Mouse (Mus musculus): ENCODE measurements around the gene Lgals4. TPM values are rescaled to one million over a fixed set of nuclear protein-coding genes. Genes with fewer than 3 reads are reported as not detected.

Lgals4 gene
- polyA plus RNA-seq, 1 experiment from 2014 or later: 737 TPM

- no peak for DNase-seq (ENCODE audit: low spot score)
- Histone ChIP-seq H3K27ac (ENCODE audit: low read depth) (peak overlapping the region; percentile 69; the same call in 1 of the 2 replicates), H3K4me3 (ENCODE audit: low read depth, low read length) (no peak overlapping the region), H3K9ac (ENCODE audit: low read length) (no peak overlapping the region), H3K9me3 (ENCODE audit: control insufficient read depth, low read length) (no peaks in the 10 kb centered on the region), H3K4me2 (ENCODE audit: low read length) (no peak overlapping the region), H3K27me3 (replicated peaks; ENCODE audit: control insufficient read depth, insufficient read depth, low read length) (no peaks in the 10 kb centered on the region), H3K4me1 (replicated peaks; ENCODE audit: control insufficient read depth, insufficient read depth, low read length) (peaks cover 9% of the 10 kb centered on the region; the same call in 1 of the 2 replicates), H3K36me3 (ENCODE audit: control insufficient read depth, insufficient read depth, low read length) (peaks cover 12% of the 10 kb centered on the region)
- ATAC-seq (replicated peaks; ENCODE audit: low FRiP score, low TSS enrichment, low read depth): no peak
- 70% methylated on average over 5 of the region's 5 CpGs for WGBS
Measured at GRCm38 (mm10) chr7:28830981-28831380, 2.7 kb upstream of the Lgals4 start.

GRCm38 (mm10) chr7:28831411-28832125, 2.1 kb upstream of the Lgals4 start:
- Histone ChIP-seq H3K27me3 (replicated peaks; ENCODE audit: control insufficient read depth, insufficient read depth, low read length) (no peaks in the 10 kb centered on the region), H3K9ac (ENCODE audit: low read length) (no peak overlapping the region), H3K4me1 (replicated peaks; ENCODE audit: control insufficient read depth, insufficient read depth, low read length) (0 out of 2 replicates have a peak, but pooled peaks cover 3% of the 10 kb centered on the region), H3K36me3 (ENCODE audit: control insufficient read depth, insufficient read depth, low read length) (peaks cover 12% of the 10 kb centered on the region), H3K9me3 (ENCODE audit: control insufficient read depth, low read length) (no peaks in the 10 kb centered on the region), H3K4me2 (ENCODE audit: low read length) (no peak overlapping the region), H3K4me3 (ENCODE audit: low read depth, low read length) (no peak overlapping the region), H3K27ac (ENCODE audit: low read depth) (peak overlapping the region; percentile 69)
- ATAC-seq (replicated peaks; ENCODE audit: low FRiP score, low TSS enrichment, low read depth) (peak; percentile 21; the same call in 1 of the 2 replicates), DNase-seq (ENCODE audit: low spot score) (no peak)
- WGBS: 75% methylated on average over 17 of the region's 17 CpGs

- peak; percentile 46 for ATAC-seq (replicated peaks; ENCODE audit: low FRiP score, low TSS enrichment, low read depth)
- DNase-seq (ENCODE audit: low spot score): no peak
- no peak overlapping the region for H3K9ac ChIP-seq (ENCODE audit: low read length)
- no peak overlapping the region for H3K4me3 ChIP-seq (ENCODE audit: low read depth, low read length)
- 0 out of 2 replicates have a peak overlapping the region, but pooled peaks have one; percentile 9 for H3K4me2 ChIP-seq (ENCODE audit: low read length)
- no peaks in the 10 kb centered on the region for H3K27me3 ChIP-seq (replicated peaks; ENCODE audit: control insufficient read depth, insufficient read depth, low read length)
- 0 out of 2 replicates have a peak, but pooled peaks cover 3% of the 10 kb centered on the region for H3K4me1 ChIP-seq (replicated peaks; ENCODE audit: control insufficient read depth, insufficient read depth, low read length)
- peak overlapping the region; percentile 69 for H3K27ac ChIP-seq (ENCODE audit: low read depth)
- H3K36me3 ChIP-seq (ENCODE audit: control insufficient read depth, insufficient read depth, low read length): peaks cover 12% of the 10 kb centered on the region
- H3K9me3 ChIP-seq (ENCODE audit: control insufficient read depth, low read length): no peaks in the 10 kb centered on the region
- 55% methylated on average over 6 of the region's 6 CpGs for WGBS
Measured at GRCm38 (mm10) chr7:28832137-28832536, 1.5 kb upstream of the Lgals4 start.

- no peak for DNase-seq (ENCODE audit: low spot score)
- H3K27ac ChIP-seq (ENCODE audit: low read depth): 0 out of 2 replicates have a peak overlapping the region, but pooled peaks have one; percentile 1
- no peaks in the 10 kb centered on the region for H3K27me3 ChIP-seq (replicated peaks; ENCODE audit: control insufficient read depth, insufficient read depth, low read length)
- 81% methylated on average over 5 of the region's 5 CpGs for WGBS
- 0 out of 2 replicates have a peak, but pooled peaks cover 4% of the 10 kb centered on the region for H3K36me3 ChIP-seq (ENCODE audit: control insufficient read depth, insufficient read depth, low read length)
- H3K4me1 ChIP-seq (replicated peaks; ENCODE audit: control insufficient read depth, insufficient read depth, low read length): no peaks in the 10 kb centered on the region
- no peak overlapping the region for H3K9ac ChIP-seq (ENCODE audit: low read length)
- H3K4me3 ChIP-seq (ENCODE audit: low read depth, low read length): no peak overlapping the region
- no peaks in the 10 kb centered on the region for H3K9me3 ChIP-seq (ENCODE audit: control insufficient read depth, low read length)
- H3K4me2 ChIP-seq (ENCODE audit: low read length): 0 out of 2 replicates have a peak overlapping the region, but pooled peaks have one; percentile 9
- no peak for ATAC-seq (replicated peaks; ENCODE audit: low FRiP score, low TSS enrichment, low read depth)
Measured at GRCm38 (mm10) chr7:28836936-28837335, 3.3 kb downstream of the Lgals4 start.

- Histone ChIP-seq H3K4me2 (ENCODE audit: low read length) (peak overlapping the region; percentile 14; the same call in 1 of the 2 replicates), H3K4me3 (ENCODE audit: low read depth, low read length) (no peak overlapping the region), H3K36me3 (ENCODE audit: control insufficient read depth, insufficient read depth, low read length) (0 out of 2 replicates have a peak, but pooled peaks cover 4% of the 10 kb centered on the region), H3K27ac (ENCODE audit: low read depth) (no peak overlapping the region), H3K27me3 (replicated peaks; ENCODE audit: control insufficient read depth, insufficient read depth, low read length) (no peaks in the 10 kb centered on the region), H3K9ac (ENCODE audit: low read length) (no peak overlapping the region), H3K9me3 (ENCODE audit: control insufficient read depth, low read length) (no peaks in the 10 kb centered on the region), H3K4me1 (replicated peaks; ENCODE audit: control insufficient read depth, insufficient read depth, low read length) (no peaks in the 10 kb centered on the region)
- ATAC-seq (replicated peaks; ENCODE audit: low FRiP score, low TSS enrichment, low read depth) (peak; percentile 24), DNase-seq (ENCODE audit: low spot score) (peak; percentile 66)
- WGBS: 69% methylated on average over 9 of the region's 9 CpGs
Measured at GRCm38 (mm10) chr7:28838331-28838730, 4.7 kb downstream of the Lgals4 start.

- H3K4me1 ChIP-seq (replicated peaks; ENCODE audit: control insufficient read depth, insufficient read depth, low read length): no peaks in the 10 kb centered on the region
- ATAC-seq (replicated peaks; ENCODE audit: low FRiP score, low TSS enrichment, low read depth): no peak
- no peak for DNase-seq (ENCODE audit: low spot score)
- H3K27ac ChIP-seq (ENCODE audit: low read depth): no peak overlapping the region
- no peak overlapping the region for H3K4me2 ChIP-seq (ENCODE audit: low read length)
- no peak overlapping the region for H3K4me3 ChIP-seq (ENCODE audit: low read depth, low read length)
- no peaks in the 10 kb centered on the region for H3K9me3 ChIP-seq (ENCODE audit: control insufficient read depth, low read length)
- 76% methylated on average over 1 of the region's 1 CpGs for WGBS
- no peaks in the 10 kb centered on the region for H3K27me3 ChIP-seq (replicated peaks; ENCODE audit: control insufficient read depth, insufficient read depth, low read length)
- no peaks in the 10 kb centered on the region for H3K36me3 ChIP-seq (ENCODE audit: control insufficient read depth, insufficient read depth, low read length)
- no peak overlapping the region for H3K9ac ChIP-seq (ENCODE audit: low read length)
Measured at GRCm38 (mm10) chr7:28847273-28847672, 13.6 kb downstream of the Lgals4 start.

GRCm38 (mm10) chr7:28849700-28850236, 16.1 kb downstream of the Lgals4 start:
- H3K9me3 ChIP-seq (ENCODE audit: control insufficient read depth, low read length): no peaks in the 10 kb centered on the region
- no peak overlapping the region for H3K27ac ChIP-seq (ENCODE audit: low read depth)
- H3K4me1 ChIP-seq (replicated peaks; ENCODE audit: control insufficient read depth, insufficient read depth, low read length): no peaks in the 10 kb centered on the region
- H3K27me3 ChIP-seq (replicated peaks; ENCODE audit: control insufficient read depth, insufficient read depth, low read length): no peaks in the 10 kb centered on the region
- no peaks in the 10 kb centered on the region for H3K36me3 ChIP-seq (ENCODE audit: control insufficient read depth, insufficient read depth, low read length)
- no peak overlapping the region for H3K9ac ChIP-seq (ENCODE audit: low read length)
- no peak overlapping the region for H3K4me3 ChIP-seq (ENCODE audit: low read depth, low read length)
- no peak for ATAC-seq (replicated peaks; ENCODE audit: low FRiP score, low TSS enrichment, low read depth)
- DNase-seq (ENCODE audit: low spot score): no peak
- WGBS: 35% methylated on average over 1 of the region's 1 CpGs
- H3K4me2 ChIP-seq (ENCODE audit: low read length): no peak overlapping the region

- Histone ChIP-seq H3K4me2 (ENCODE audit: low read length) (no peak overlapping the region), H3K4me3 (ENCODE audit: low read depth, low read length) (no peak overlapping the region), H3K9ac (ENCODE audit: low read length) (no peak overlapping the region), H3K4me1 (replicated peaks; ENCODE audit: control insufficient read depth, insufficient read depth, low read length) (no peaks in the 10 kb centered on the region), H3K9me3 (ENCODE audit: control insufficient read depth, low read length) (no peaks in the 10 kb centered on the region), H3K27ac (ENCODE audit: low read depth) (no peak overlapping the region), H3K27me3 (replicated peaks; ENCODE audit: control insufficient read depth, insufficient read depth, low read length) (no peaks in the 10 kb centered on the region), H3K36me3 (ENCODE audit: control insufficient read depth, insufficient read depth, low read length) (no peaks in the 10 kb centered on the region)
- 78% methylated on average over 4 of the region's 4 CpGs for whole genome bisulfite sequencing
- no peak for DNase-seq (ENCODE audit: low spot score)
- ATAC-seq (replicated peaks; ENCODE audit: low FRiP score, low TSS enrichment, low read depth): no peak
Measured at GRCm38 (mm10) chr7:28850642-28851041, 17.0 kb downstream of the Lgals4 start.

All from intestine, embryonic 14.5 days (tissue).